Mouse (Mus musculus) myocyte (in vitro differentiated cells): ENCODE results near the gene 8030474K03Rik.

Source experiments
- MAX ChIP-seq: IDR thresholded peaks from one replicate; pipeline ENCODE4 v1.6.1; 2011; ENCODE audit warnings: low read depth, mild to moderate bottlenecking, control low read depth
- MYOG ChIP-seq, 3 experiments: IDR thresholded peaks; one replicate each; pipeline ENCODE4 v1.6.1; 2011; ENCODE audit warnings: control low read depth in 2 of 3, low read depth in 2 of 3, mild to moderate bottlenecking in 2 of 3; ENCODE audit not compliant: insufficient read length in 2 of 3, control insufficient read depth in 1 of 3, insufficient read depth in 1 of 3
- POLR2A ChIP-seq: IDR thresholded peaks from one replicate; pipeline ENCODE4 v1.6.1; 2011; ENCODE audit warnings: low read depth, mild to moderate bottlenecking, control low read depth, moderate library complexity; ENCODE audit not compliant: insufficient read length

- TF ChIP-seq MYOG (IDR thresholded peaks at IDR 0.05; ENCODE audit: control insufficient read depth in 1 of 3, insufficient read depth in 1 of 3, insufficient read length in 2 of 3, low read depth in 2 of 3) (no peak), MAX (no peak), POLR2A (no peak)
These were observed 24.1 kb upstream of the 8030474K03Rik start for GRCm38 (mm10) chrX:101770307-101770706.
